In the genomic region with DNA sequence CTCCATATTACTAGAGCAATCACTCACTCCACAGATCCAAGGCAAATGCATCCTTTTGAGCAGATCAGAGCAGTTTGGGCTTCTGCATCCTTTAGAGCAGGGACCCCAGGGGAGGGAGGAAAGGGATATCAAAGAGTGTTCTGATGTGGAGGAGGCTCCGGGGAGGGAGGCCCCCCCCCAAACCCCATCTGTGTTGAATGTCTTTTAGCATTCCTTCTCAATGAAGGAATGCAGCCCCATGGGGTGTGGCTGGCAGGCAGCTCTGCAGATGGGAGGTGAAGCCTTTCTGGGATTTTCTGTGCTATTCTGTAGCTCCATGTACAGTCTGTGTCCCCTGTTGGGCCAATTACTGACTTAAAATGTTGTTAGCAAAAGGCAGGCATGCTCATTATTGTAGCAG, we compare ENCODE assay signal across 15 mouse cellular contexts.
DNase-seq lines count a peak whose midpoint lies in the region; ATAC-seq and TF ChIP-seq lines count a peak whose summit lies in the region.
"Had no signal": no experiment of that assay in that cellular context is flagged by ENCODE, and none has a peak within 500 bp of the region (broad histone marks: within the 10 kb centered on the region; RNA-seq: fewer than 3 reads in every experiment).

No protein-coding gene starts in this region.

- DNase-seq in neural tube, embryonic 10.5 days (ENCODE audit: extremely low spot score, low spot score) = no peak
- DNase-seq in heart, adult 2 months = no peak
- DNase-seq in cerebellum, postnatal 25 days = no peak
- DNase-seq in kidney, adult 9 months = no peak
- DNase-seq: adrenal gland, postnatal 14 days; cerebellum, adult 11 months; gastrocnemius, postnatal 36 days; kidney, postnatal 36 days; thymus, postnatal 36 days had no signal

- no peaks in the 10 kb centered on the region; the same call in 1 of the 2 replicates for H3K27me3 ChIP-seq in neural tube, embryonic 13.5 days
- H3K27me3 ChIP-seq in forebrain, embryonic 12.5 days = no peaks in the 10 kb centered on the region
- H3K27me3 ChIP-seq in limb, embryonic 15.5 days = no peaks in the 10 kb centered on the region
- H3K27me3 ChIP-seq in heart, adult 2 months (ENCODE audit: control insufficient read depth, insufficient read depth, low read length) = no peaks in the 10 kb centered on the region
- H3K27me3 ChIP-seq: CH12.LX; liver, embryonic 15.5 days; neural tube, embryonic 12.5 days had no signal

- no peak for TF ChIP-seq CTCF in heart, adult 2 months (IDR thresholded peaks at IDR 0.05)

- H3K4me3 ChIP-seq in neural tube, embryonic 13.5 days = no peak overlapping the region
- H3K4me3 ChIP-seq in forebrain, embryonic 12.5 days (replicated peaks) = no peak overlapping the region
- no peak overlapping the region for H3K4me3 ChIP-seq in limb, embryonic 15.5 days
- H3K4me3 ChIP-seq in heart, adult 2 months = no peak overlapping the region
- H3K4me3 ChIP-seq: liver, embryonic 15.5 days; neural tube, embryonic 12.5 days had no signal

- no peak for TF ChIP-seq POLR2A in heart, adult 2 months (IDR thresholded peaks at IDR 0.05; ENCODE audit: insufficient read depth, low read depth, low read length)

- intact Hi-C loops in heart, adult 2 months (cut with DNase I) = no loop called here

- peaks cover 28% of the 10 kb centered on the region for H3K4me1 ChIP-seq in neural tube, embryonic 13.5 days (replicated peaks)
- H3K4me1 ChIP-seq in forebrain, embryonic 12.5 days = peaks cover 38% of the 10 kb centered on the region
- H3K4me1 ChIP-seq in limb, embryonic 15.5 days = peaks cover 21% of the 10 kb centered on the region
- no peaks in the 10 kb centered on the region for H3K4me1 ChIP-seq in heart, adult 2 months (ENCODE audit: control insufficient read depth, insufficient read depth, low read length)
- H3K4me1 ChIP-seq: liver, embryonic 15.5 days; neural tube, embryonic 12.5 days had no signal

- H3K9me3 ChIP-seq in neural tube, embryonic 13.5 days = peaks cover 5% of the 10 kb centered on the region; the same call in 1 of the 2 replicates
- no peaks in the 10 kb centered on the region for H3K9me3 ChIP-seq in forebrain, embryonic 12.5 days
- no peaks in the 10 kb centered on the region for H3K9me3 ChIP-seq in limb, embryonic 15.5 days
- H3K9me3 ChIP-seq: liver, embryonic 15.5 days; neural tube, embryonic 12.5 days had no signal

- no peaks in the 10 kb centered on the region for H3K36me3 ChIP-seq in neural tube, embryonic 13.5 days
- no peaks in the 10 kb centered on the region for H3K36me3 ChIP-seq in forebrain, embryonic 12.5 days (replicated peaks)
- H3K36me3 ChIP-seq in limb, embryonic 15.5 days = no peaks in the 10 kb centered on the region
- H3K36me3 ChIP-seq in heart, adult 2 months (ENCODE audit: control insufficient read depth, insufficient read depth, low read length) = no peaks in the 10 kb centered on the region
- H3K36me3 ChIP-seq: liver, embryonic 15.5 days; neural tube, embryonic 12.5 days had no signal

- no peak overlapping the region for H3K4me2 ChIP-seq in neural tube, embryonic 13.5 days
- H3K4me2 ChIP-seq in forebrain, embryonic 12.5 days = no peak overlapping the region
- H3K4me2 ChIP-seq in limb, embryonic 15.5 days = no peak overlapping the region
- H3K4me2 ChIP-seq: liver, embryonic 15.5 days; neural tube, embryonic 12.5 days had no signal

- no peak for TF ChIP-seq EP300 in heart, adult 2 months (IDR thresholded peaks at IDR 0.05; ENCODE audit: insufficient read depth, low read depth, low read length)

- 0% methylated on average over 1 of the region's 1 CpGs for WGBS in neural tube, embryonic 13.5 days
- WGBS in forebrain, embryonic 12.5 days = 12% methylated on average over 1 of the region's 1 CpGs
- 0% methylated on average over 1 of the region's 1 CpGs for WGBS in limb, embryonic 15.5 days
- 11% methylated on average over 1 of the region's 1 CpGs for WGBS in heart, adult 2 months

- no peak overlapping the region for H3K9ac ChIP-seq in neural tube, embryonic 13.5 days
- no peak overlapping the region for H3K9ac ChIP-seq in forebrain, embryonic 12.5 days
- H3K9ac ChIP-seq in limb, embryonic 15.5 days = no peak overlapping the region
- no peak overlapping the region for H3K9ac ChIP-seq in heart, adult 2 months (ENCODE audit: low read depth, low read length)
- H3K9ac ChIP-seq: liver, embryonic 15.5 days; neural tube, embryonic 12.5 days had no signal

- peak overlapping the region; percentile 46 for H3K27ac ChIP-seq in neural tube, embryonic 13.5 days (replicated peaks)
- H3K27ac ChIP-seq in forebrain, embryonic 12.5 days = peak overlapping the region; percentile 67
- 0 out of 2 replicates have a peak overlapping the region, but pooled peaks have one; percentile 7 for H3K27ac ChIP-seq in limb, embryonic 15.5 days
- no peak overlapping the region for H3K27ac ChIP-seq in heart, adult 2 months
- H3K27ac ChIP-seq: liver, embryonic 15.5 days; neural tube, embryonic 12.5 days had no signal

- ATAC-seq in neural tube, embryonic 13.5 days (ENCODE audit: low read depth) = no peak
- no peak for ATAC-seq in forebrain, embryonic 12.5 days (ENCODE audit: low FRiP score)
- ATAC-seq in limb, embryonic 15.5 days (ENCODE audit: insufficient number of reproducible peaks, low FRiP score, low TSS enrichment, low read depth) = no peak

- H3K79me2 ChIP-seq in heart, adult 2 months (replicated peaks; ENCODE audit: control insufficient read depth, insufficient read depth, low read length) = no peaks in the 10 kb centered on the region
